Mouse (Mus musculus): Measurements from ENCODE around the gene Iqub. TPM values are rescaled to one million over a fixed set of nuclear protein-coding genes. Genes with fewer than 3 reads are reported as not detected.
A peak's percentile ranks its signal among the peaks of the same experiment; 100 is the strongest.

Gene Iqub
- total and polyA plus RNA-seq, 2 experiments = not detected

- H3K27ac ChIP-seq (replicated peaks; ENCODE audit: insufficient read depth, low read depth, low read length) = no peak overlapping the region
- no peaks in the 10 kb centered on the region for H3K4me1 ChIP-seq (ENCODE audit: control insufficient read depth, insufficient read depth, low read length)
- no peak overlapping the region for H3K9ac ChIP-seq (ENCODE audit: low read depth, low read length)
- H3K36me3 ChIP-seq (ENCODE audit: control insufficient read depth, insufficient read depth, low read length) = no peaks in the 10 kb centered on the region
- 34% methylated on average over 7 of the region's 7 CpGs for WGBS
- no peaks in the 10 kb centered on the region for H3K79me2 ChIP-seq (ENCODE audit: control insufficient read depth, insufficient read depth, low read length)
- H3K4me3 ChIP-seq (ENCODE audit: insufficient read depth, low read depth, low read length) = no peak overlapping the region
- H3K27me3 ChIP-seq (ENCODE audit: control insufficient read depth, insufficient read depth, low read length) = no peaks in the 10 kb centered on the region
- TF ChIP-seq POLR2A (IDR thresholded peaks at IDR 0.05; ENCODE audit: extremely low read depth, insufficient read depth, low read length) (no peak), CTCF (IDR thresholded peaks at IDR 0.05; ENCODE audit: low read depth, low read length) (peak; percentile 68)
- peak; percentile 46 for DNase-seq (ENCODE audit: extremely low read depth, low read depth, low spot score)
Observed at GRCm38 (mm10) chr6:24456097-24456496, 58.8 kb downstream of the Iqub start.

DNA sequence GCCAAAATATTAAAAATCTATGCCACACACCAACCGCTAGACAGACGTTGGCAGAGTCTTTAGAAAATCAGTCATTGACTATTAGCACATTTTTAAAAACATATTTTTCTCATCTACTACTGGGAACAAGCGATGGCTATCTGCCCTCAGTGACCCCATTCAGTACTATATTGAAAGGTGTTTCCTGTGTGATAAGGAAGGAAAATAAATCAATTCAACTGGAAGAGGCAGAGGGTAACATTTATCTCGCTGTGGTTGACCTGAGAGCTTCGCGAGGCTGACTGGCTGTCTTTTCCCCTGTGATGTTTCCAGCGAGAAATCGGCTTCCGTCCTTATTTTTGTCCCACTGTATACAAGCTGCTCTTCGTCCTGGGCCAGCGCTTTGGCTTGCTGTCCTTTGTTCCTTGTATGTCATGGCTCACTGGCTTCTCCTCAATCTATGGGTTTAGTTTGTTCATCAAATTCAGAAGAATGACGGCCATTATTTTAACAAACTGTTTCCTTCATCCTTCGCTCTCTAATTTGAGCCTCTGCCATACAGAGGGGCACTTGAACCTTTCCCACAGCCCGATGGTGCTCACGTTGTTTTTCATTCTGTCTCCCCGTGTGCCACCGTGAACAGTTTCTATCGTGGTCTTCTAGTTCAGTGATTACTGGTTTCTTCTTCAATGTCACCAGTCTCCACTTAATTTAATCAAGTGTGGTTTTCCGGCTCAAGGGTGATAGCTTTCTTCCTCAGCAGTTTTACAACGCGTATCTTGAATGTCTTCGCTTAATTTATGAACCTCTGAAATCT is 63.6 kb downstream of the Iqub start:
- no peak overlapping the region for H3K27ac ChIP-seq (replicated peaks; ENCODE audit: insufficient read depth, low read depth, low read length)
- H3K4me3 ChIP-seq (ENCODE audit: insufficient read depth, low read depth, low read length) = no peak overlapping the region
- no peaks in the 10 kb centered on the region for H3K79me2 ChIP-seq (ENCODE audit: control insufficient read depth, insufficient read depth, low read length)
- H3K9ac ChIP-seq (ENCODE audit: low read depth, low read length) = no peak overlapping the region
- H3K4me1 ChIP-seq (ENCODE audit: control insufficient read depth, insufficient read depth, low read length) = no peaks in the 10 kb centered on the region
- H3K27me3 ChIP-seq (ENCODE audit: control insufficient read depth, insufficient read depth, low read length) = no peaks in the 10 kb centered on the region
- WGBS = 61% methylated on average over 22 of the region's 22 CpGs
- no peak for DNase-seq (ENCODE audit: extremely low read depth, low read depth, low spot score)
- no peak for TF ChIP-seq CTCF (IDR thresholded peaks at IDR 0.05; ENCODE audit: low read depth, low read length)
- TF ChIP-seq POLR2A (IDR thresholded peaks at IDR 0.05; ENCODE audit: extremely low read depth, insufficient read depth, low read length) = no peak
- no peaks in the 10 kb centered on the region for H3K36me3 ChIP-seq (ENCODE audit: control insufficient read depth, insufficient read depth, low read length)

DNA sequence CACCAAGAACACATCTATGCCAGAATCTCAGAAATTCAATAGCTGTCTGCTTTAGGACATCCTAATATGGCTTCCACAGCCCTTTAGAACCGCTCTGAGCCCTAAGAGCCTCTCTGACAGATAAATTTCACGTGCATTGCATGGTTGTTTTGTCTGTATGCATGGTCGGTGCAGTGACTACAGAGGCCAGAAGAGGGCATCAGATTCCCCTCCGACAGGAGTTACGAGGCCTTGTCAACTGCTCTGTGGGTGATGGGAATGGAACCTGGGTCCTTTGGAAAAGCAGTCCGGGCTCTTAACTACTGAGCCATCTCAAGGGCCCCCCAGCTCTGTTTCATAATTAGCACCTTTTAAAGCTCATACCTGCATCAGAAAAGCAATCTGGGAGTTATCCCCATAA is 64.6 kb downstream of the Iqub start:
- no peaks in the 10 kb centered on the region for H3K4me1 ChIP-seq (ENCODE audit: control insufficient read depth, insufficient read depth, low read length)
- no peak for DNase-seq (ENCODE audit: extremely low read depth, low read depth, low spot score)
- H3K9ac ChIP-seq (ENCODE audit: low read depth, low read length) = no peak overlapping the region
- no peak overlapping the region for H3K27ac ChIP-seq (replicated peaks; ENCODE audit: insufficient read depth, low read depth, low read length)
- H3K27me3 ChIP-seq (ENCODE audit: control insufficient read depth, insufficient read depth, low read length) = no peaks in the 10 kb centered on the region
- H3K79me2 ChIP-seq (ENCODE audit: control insufficient read depth, insufficient read depth, low read length) = no peaks in the 10 kb centered on the region
- TF ChIP-seq CTCF (IDR thresholded peaks at IDR 0.05; ENCODE audit: low read depth, low read length) (no peak), POLR2A (IDR thresholded peaks at IDR 0.05; ENCODE audit: extremely low read depth, insufficient read depth, low read length) (no peak)
- H3K36me3 ChIP-seq (ENCODE audit: control insufficient read depth, insufficient read depth, low read length) = no peaks in the 10 kb centered on the region
- H3K4me3 ChIP-seq (ENCODE audit: insufficient read depth, low read depth, low read length) = no peak overlapping the region
- WGBS = 89% methylated on average over 6 of the region's 6 CpGs

- no peaks in the 10 kb centered on the region for H3K27me3 ChIP-seq (ENCODE audit: control insufficient read depth, insufficient read depth, low read length)
- no peak for TF ChIP-seq CTCF (IDR thresholded peaks at IDR 0.05; ENCODE audit: low read depth, low read length)
- no peak for TF ChIP-seq POLR2A (IDR thresholded peaks at IDR 0.05; ENCODE audit: extremely low read depth, insufficient read depth, low read length)
Observed at GRCm38 (mm10) chr6:24416056-24416455, 98.8 kb downstream of the Iqub start.

DNA sequence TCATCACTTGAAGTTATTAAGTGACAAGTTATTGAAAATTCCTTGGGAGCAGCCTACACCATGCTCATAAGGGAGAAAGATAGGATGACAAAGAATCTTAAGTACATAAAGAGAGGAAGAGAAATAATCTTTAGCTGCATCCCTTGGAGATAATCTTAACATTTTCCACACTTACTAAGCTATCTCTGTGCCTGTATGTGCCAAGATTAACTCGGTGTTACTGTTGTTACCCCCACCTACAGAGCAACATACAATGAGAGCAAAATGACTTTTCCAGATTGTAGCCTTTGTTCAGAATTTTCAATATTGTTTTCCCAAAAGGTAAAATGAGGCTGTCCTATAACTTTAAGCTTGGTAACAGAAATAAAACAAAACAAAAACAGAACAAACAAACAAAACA is 99.4 kb downstream of the Iqub start:
- H3K27ac ChIP-seq (replicated peaks; ENCODE audit: insufficient read depth, low read depth, low read length) = no peak overlapping the region
- no peak for DNase-seq (ENCODE audit: extremely low read depth, low read depth, low spot score)

More at GRCm38 (mm10) chr6:24416056-24416455, 98.8 kb downstream of the Iqub start:
- no peaks in the 10 kb centered on the region for H3K4me1 ChIP-seq (ENCODE audit: control insufficient read depth, insufficient read depth, low read length)
- no peak overlapping the region for H3K9ac ChIP-seq (ENCODE audit: low read depth, low read length)
- no peak overlapping the region for H3K4me3 ChIP-seq (ENCODE audit: insufficient read depth, low read depth, low read length)
- no peak overlapping the region for H3K27ac ChIP-seq (replicated peaks; ENCODE audit: insufficient read depth, low read depth, low read length)
- DNase-seq (ENCODE audit: extremely low read depth, low read depth, low spot score) = no peak
- no peaks in the 10 kb centered on the region for H3K79me2 ChIP-seq (ENCODE audit: control insufficient read depth, insufficient read depth, low read length)
- WGBS = 88% methylated on average over 11 of the region's 11 CpGs
- H3K36me3 ChIP-seq (ENCODE audit: control insufficient read depth, insufficient read depth, low read length) = no peaks in the 10 kb centered on the region

More for the DNA sequence above, 99.4 kb downstream of the Iqub start:
- H3K27me3 ChIP-seq (ENCODE audit: control insufficient read depth, insufficient read depth, low read length) = no peaks in the 10 kb centered on the region
- no peaks in the 10 kb centered on the region for H3K79me2 ChIP-seq (ENCODE audit: control insufficient read depth, insufficient read depth, low read length)
- no peaks in the 10 kb centered on the region for H3K4me1 ChIP-seq (ENCODE audit: control insufficient read depth, insufficient read depth, low read length)
- TF ChIP-seq CTCF (IDR thresholded peaks at IDR 0.05; ENCODE audit: low read depth, low read length) = no peak
- WGBS = 63% methylated on average over 1 of the region's 1 CpGs
- H3K4me3 ChIP-seq (ENCODE audit: insufficient read depth, low read depth, low read length) = no peak overlapping the region
- H3K9ac ChIP-seq (ENCODE audit: low read depth, low read length) = no peak overlapping the region
- no peaks in the 10 kb centered on the region for H3K36me3 ChIP-seq (ENCODE audit: control insufficient read depth, insufficient read depth, low read length)
